Mouse (Mus musculus): ENCODE data around the gene Rab23. TPM values are rescaled to one million over a fixed set of nuclear protein-coding genes. Genes with fewer than 3 reads are reported as not detected.

The Rab23 gene
- polyA plus RNA-seq (2015; fragmentation: Nextera tagmentation; extraction: Ambion mirVana) = 31.3 and 34.8 TPM in 2 replicates

DNA sequence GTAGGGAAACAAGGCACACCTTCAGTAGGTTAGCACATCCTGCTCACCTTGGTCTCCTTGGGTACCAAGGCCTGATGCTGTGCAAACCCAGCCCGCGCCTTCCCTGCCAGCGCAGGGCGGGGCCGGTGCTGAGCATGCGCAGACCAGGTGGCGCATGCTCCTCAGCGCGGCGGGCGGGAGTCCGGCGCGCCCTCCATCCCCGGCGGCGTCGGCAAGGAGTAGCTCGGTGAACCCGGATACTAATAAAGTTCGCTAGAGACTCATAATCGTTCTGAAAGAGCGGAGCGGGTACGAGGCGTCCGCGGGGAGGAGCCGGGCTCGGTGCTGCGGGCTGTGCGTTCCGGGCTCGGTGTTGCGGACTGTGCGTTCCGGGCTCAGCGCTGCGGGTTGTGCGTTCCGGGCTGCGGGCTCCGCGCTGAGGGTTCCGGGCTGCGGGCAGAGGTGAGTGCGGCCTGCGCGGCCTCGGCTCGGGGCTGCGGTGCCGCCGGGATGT is at the start of gene Rab23:
Gene Rab23 (plus strand): TSS at position 155 of the 493 bp plus-strand sequence.
- H3K4me3 ChIP-seq = peak within 1 kb of the TSS; percentile 73
- H3K4me2 ChIP-seq = peak within 1 kb of the TSS; percentile 55
- H3K9me3 ChIP-seq = no peaks in the 10 kb centered on the region
- peak within 1 kb of the TSS; percentile 92 for H3K27ac ChIP-seq
- H3K27me3 ChIP-seq (replicated peaks) = no peaks in the 10 kb centered on the region
- H3K36me3 ChIP-seq (replicated peaks) = peaks cover 7% of the 10 kb centered on the region; the same call in 1 of the 2 replicates
- peak; percentile 98 for ATAC-seq (replicated peaks)
- peaks cover 20% of the 10 kb centered on the region for H3K4me1 ChIP-seq
- under 1% methylated on average over 54 of the region's 54 CpGs for WGBS
- H3K9ac ChIP-seq = peak within 1 kb of the TSS; percentile 82

DNA sequence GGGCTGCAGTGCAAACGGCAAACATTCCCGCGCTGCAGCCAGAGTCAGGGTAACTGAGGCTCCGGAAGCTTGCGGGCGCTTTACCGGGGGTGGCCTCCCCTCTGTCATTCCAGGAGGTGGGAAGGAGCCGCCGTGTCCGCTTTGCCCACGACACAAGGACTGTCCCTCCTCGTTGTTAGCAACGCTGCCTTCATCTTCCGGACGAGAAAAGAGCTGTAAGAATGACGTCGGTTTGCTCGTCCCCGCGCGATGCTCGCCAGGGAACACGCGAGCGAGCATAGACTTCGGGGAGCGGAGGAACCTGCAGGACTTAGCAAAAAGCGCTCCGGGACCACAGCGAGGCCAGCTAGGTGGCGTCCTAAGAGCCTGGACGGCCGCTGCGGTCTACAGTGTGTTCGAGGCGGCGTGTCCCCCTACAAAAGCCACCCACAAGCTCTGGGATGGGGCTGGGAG is 49.5 kb upstream of the Rab23 start:
- peak; percentile 83 for ATAC-seq (replicated peaks)
- H3K4me3 ChIP-seq = peak overlapping the region; percentile 84
- peaks cover 11% of the 10 kb centered on the region for H3K4me1 ChIP-seq
- H3K9ac ChIP-seq = peak overlapping the region; percentile 84
- no peaks in the 10 kb centered on the region for H3K9me3 ChIP-seq
- H3K36me3 ChIP-seq (replicated peaks) = peaks cover 3% of the 10 kb centered on the region; the same call in 1 of the 2 replicates
- peak overlapping the region; percentile 96 for H3K27ac ChIP-seq
- peak overlapping the region; percentile 77 for H3K4me2 ChIP-seq
- H3K27me3 ChIP-seq (replicated peaks) = no peaks in the 10 kb centered on the region
- under 1% methylated on average over 37 of the region's 37 CpGs for WGBS

DNA sequence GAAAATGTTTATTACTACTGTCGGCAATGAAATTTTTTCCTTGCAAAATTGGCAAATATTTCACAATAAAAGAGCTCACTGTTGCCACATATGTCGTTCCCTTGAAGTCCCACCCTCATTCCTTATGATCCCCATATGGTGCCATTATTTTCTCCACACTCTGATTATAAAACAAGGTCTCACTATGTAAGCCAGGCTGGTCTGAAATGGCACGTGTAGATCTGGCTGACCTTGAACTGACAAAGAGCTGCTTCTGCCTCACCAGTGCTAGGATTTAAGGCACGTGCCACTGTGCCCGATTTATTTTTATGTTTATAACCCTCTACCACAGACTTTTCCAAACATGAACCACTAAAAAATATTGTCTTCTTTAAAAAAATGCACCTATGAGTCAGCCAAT is 48.2 kb upstream of the Rab23 start:
- Histone ChIP-seq H3K4me2 (no peak overlapping the region), H3K9me3 (no peaks in the 10 kb centered on the region), H3K4me1 (peaks cover 11% of the 10 kb centered on the region), H3K4me3 (no peak overlapping the region), H3K27ac (no peak overlapping the region), H3K36me3 (replicated peaks) (peaks cover 2% of the 10 kb centered on the region; the same call in 1 of the 2 replicates), H3K9ac (no peak overlapping the region), H3K27me3 (replicated peaks) (no peaks in the 10 kb centered on the region)
- ATAC-seq (replicated peaks) = no peak
- whole genome bisulfite sequencing = 74% methylated on average over 5 of the region's 5 CpGs

DNA sequence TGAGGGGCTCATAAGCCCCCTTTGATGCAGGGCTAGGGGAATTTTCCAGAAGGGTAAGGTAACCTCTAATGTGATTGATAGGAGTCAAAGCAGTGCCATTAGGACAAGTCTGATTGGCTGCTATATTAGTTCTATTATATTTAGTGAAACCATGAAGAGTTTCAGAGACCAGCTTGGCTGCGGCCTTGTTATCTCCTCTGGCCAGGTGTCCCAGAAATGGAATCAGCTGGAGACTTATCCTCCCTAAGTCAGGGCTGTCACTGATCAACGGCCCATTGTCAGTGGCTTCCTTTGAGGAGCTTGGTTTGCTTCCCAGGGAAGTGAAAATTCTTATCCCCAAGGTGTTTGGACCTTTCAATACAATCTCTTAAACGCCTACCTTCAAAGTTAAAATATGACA is 47.6 kb upstream of the Rab23 start:
- Histone ChIP-seq H3K9ac (no peak overlapping the region), H3K4me2 (no peak overlapping the region), H3K36me3 (replicated peaks) (no peaks in the 10 kb centered on the region), H3K4me1 (peaks cover 11% of the 10 kb centered on the region), H3K27ac (no peak overlapping the region), H3K4me3 (no peak overlapping the region), H3K9me3 (no peaks in the 10 kb centered on the region), H3K27me3 (replicated peaks) (no peaks in the 10 kb centered on the region)
- 71% methylated on average over 3 of the region's 3 CpGs for WGBS
- ATAC-seq (replicated peaks) = no peak

DNA sequence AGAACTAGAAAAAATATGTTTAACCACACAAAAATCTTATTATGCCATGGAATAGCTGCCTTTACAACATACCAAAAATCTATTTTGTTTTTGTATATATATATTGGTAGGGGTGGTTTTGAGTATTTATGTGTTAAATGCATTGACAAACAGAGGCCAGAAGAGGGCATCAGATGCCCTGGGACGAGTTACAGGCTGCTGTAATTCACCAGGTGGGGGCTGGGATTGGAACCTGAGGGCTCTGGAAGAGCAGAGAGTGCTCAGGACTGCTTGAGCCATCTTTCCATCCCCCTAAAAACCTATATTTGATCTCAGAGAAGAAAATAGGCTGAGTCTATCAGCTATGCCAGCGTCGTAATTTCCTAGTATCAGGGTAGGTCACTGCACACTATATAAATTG is 47.2 kb upstream of the Rab23 start:
- no peak overlapping the region for H3K4me3 ChIP-seq
- ATAC-seq (replicated peaks) = no peak
- no peak overlapping the region for H3K9ac ChIP-seq
- no peak overlapping the region for H3K4me2 ChIP-seq
- H3K27me3 ChIP-seq (replicated peaks) = no peaks in the 10 kb centered on the region
- no peak overlapping the region for H3K27ac ChIP-seq
- WGBS = 22% methylated on average over 3 of the region's 3 CpGs
- no peaks in the 10 kb centered on the region for H3K36me3 ChIP-seq (replicated peaks)
- H3K4me1 ChIP-seq = peaks cover 11% of the 10 kb centered on the region
- H3K9me3 ChIP-seq = no peaks in the 10 kb centered on the region

DNA sequence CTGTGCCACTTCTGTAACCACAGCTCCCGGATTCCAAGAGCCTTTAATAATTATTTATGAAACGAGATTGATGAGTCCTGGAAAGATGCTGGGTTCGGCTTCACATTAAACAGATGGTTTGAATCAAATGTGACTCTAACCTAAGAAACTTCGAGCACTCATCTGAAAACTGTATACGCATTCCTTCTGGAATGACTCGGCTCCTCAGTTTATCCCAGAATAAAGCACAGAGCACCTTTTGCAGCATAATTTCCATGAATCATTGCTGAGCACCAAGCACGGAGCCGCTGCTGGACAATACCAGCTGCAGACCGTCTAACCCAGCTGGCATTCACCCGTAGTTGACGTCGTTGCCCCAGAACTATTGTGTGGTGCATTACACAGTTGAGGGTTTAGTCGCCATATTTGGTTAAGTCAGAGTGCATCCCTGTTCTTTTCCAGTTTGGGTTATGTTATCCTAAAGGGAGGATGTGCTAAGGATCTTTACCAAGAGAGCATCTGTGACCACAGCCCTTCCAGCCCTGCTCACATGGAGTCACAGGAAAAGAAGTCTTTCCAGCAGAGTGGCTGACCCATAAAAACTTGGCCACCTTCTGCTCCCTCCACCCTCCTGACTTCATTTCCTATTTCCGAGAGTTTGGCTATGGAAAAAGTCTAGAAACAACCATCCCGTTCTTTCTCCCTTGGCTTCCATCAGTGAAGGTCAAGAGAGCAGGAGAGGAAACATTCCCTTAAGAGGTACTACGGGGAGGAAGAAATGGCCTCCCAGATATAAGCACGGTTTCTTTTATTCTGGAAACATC is 46.3 kb upstream of the Rab23 start:
- Histone ChIP-seq H3K9me3 (no peaks in the 10 kb centered on the region), H3K4me2 (no peak overlapping the region), H3K4me1 (peaks cover 11% of the 10 kb centered on the region), H3K27ac (no peak overlapping the region), H3K4me3 (no peak overlapping the region), H3K36me3 (replicated peaks) (no peaks in the 10 kb centered on the region), H3K9ac (no peak overlapping the region), H3K27me3 (replicated peaks) (no peaks in the 10 kb centered on the region)
- no peak for ATAC-seq (replicated peaks)
- WGBS = 84% methylated on average over 17 of the region's 17 CpGs

DNA sequence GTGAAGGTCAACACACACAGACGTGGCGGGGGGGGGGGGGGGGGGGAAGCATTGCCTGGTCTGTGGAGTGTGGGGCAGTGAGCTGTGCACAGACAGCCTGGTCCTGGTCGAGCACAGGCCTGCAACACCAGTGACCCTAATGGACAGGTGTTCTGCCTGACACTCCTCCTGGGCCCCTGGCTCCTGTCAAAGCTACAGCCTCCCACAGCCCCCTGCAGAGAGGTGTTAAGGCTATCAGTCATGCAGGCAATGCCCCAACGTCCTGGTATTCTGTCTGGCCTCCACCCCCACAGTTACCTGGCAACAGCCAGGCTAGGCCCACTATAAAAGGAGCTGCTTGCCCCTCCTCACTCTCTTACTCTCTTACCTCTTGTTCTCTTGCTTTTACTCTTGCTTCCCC is 39.3 kb upstream of the Rab23 start:
- no peaks in the 10 kb centered on the region for H3K27me3 ChIP-seq (replicated peaks)
- H3K4me1 ChIP-seq = no peaks in the 10 kb centered on the region
- H3K9me3 ChIP-seq = no peaks in the 10 kb centered on the region
- H3K9ac ChIP-seq = no peak overlapping the region
- no peak overlapping the region for H3K4me3 ChIP-seq
- no peaks in the 10 kb centered on the region for H3K36me3 ChIP-seq (replicated peaks)
- H3K4me2 ChIP-seq = no peak overlapping the region
- WGBS = 34% methylated on average over 3 of the region's 4 CpGs
- ATAC-seq (replicated peaks) = no peak
- no peak overlapping the region for H3K27ac ChIP-seq

DNA sequence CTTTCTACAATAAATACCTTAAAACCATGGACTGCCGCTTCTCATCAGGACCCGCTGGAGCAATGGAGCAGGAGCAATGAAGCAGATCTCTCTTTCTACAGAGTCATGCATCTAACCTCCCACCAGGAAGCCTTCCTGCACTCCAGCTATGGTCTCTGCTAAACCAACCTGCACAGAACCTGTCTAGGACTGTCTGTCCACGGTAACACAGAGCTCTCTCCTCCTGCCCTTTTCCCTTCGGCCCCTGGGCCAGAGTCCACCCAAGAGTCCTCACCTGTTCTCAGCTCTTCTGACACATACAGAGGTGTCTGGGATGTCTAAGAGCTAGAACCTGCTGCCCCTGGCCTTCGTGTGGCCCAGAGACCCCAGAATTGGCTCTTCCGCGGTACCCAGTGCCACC is 38.8 kb upstream of the Rab23 start:
- H3K4me3 ChIP-seq = no peak overlapping the region
- H3K4me1 ChIP-seq = no peaks in the 10 kb centered on the region
- H3K9me3 ChIP-seq = no peaks in the 10 kb centered on the region
- ATAC-seq (replicated peaks) = no peak
- no peak overlapping the region for H3K4me2 ChIP-seq
- no peak overlapping the region for H3K9ac ChIP-seq
- no peaks in the 10 kb centered on the region for H3K27me3 ChIP-seq (replicated peaks)
- no peak overlapping the region for H3K27ac ChIP-seq
- 93% methylated on average over 7 of the region's 7 CpGs for WGBS
- no peaks in the 10 kb centered on the region for H3K36me3 ChIP-seq (replicated peaks)

DNA sequence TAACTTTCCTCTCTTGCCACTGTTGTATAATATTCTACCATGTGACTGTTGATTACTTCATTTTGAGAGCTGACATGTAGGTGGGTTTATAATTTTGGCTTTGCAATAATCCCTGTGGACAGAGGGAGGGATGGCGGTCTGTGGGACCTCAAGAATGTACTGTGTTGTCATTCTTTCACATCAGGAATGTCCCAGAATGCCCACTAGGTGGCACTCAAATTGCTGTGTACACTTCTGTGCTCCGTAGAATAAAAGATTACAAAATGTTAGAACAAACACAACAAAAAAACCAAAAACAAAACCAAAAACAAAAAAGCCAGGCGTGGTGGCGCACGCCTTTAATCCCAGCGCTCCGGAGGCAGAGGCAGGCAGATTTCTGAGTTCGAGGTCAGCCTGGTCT is 35.2 kb upstream of the Rab23 start:
- ATAC-seq (replicated peaks) = no peak
- Histone ChIP-seq H3K4me1 (no peaks in the 10 kb centered on the region), H3K27ac (no peak overlapping the region)

DNA sequence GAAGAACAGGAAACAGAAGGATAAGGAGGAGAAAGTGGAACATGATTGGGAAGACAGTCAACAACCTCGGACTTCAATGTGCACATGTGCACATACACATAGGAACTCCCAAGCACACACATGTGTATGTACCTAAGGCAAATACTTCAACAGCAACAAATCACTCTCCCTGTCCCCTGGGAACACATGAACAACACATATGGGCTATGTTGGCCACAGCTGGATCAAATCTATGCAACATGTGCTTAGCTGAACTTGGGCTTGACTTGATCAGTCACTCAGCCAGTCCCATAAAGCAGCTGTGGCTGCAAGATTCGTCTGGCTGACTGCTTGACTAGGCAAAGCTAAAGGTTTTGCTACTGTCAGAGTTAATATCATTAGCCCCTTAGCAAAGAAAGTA is 30.9 kb upstream of the Rab23 start:
- no peaks in the 10 kb centered on the region for H3K4me1 ChIP-seq
- no peaks in the 10 kb centered on the region for H3K36me3 ChIP-seq (replicated peaks)
- no peak overlapping the region for H3K27ac ChIP-seq
- H3K27me3 ChIP-seq (replicated peaks) = no peaks in the 10 kb centered on the region
- H3K9ac ChIP-seq = no peak overlapping the region
- no peak for ATAC-seq (replicated peaks)
- H3K9me3 ChIP-seq = no peaks in the 10 kb centered on the region
- 75% methylated on average over 2 of the region's 2 CpGs for WGBS
- no peak overlapping the region for H3K4me2 ChIP-seq
- H3K4me3 ChIP-seq = no peak overlapping the region

More for the DNA sequence above, 35.2 kb upstream of the Rab23 start:
- Histone ChIP-seq H3K9ac (no peak overlapping the region), H3K9me3 (no peaks in the 10 kb centered on the region), H3K27me3 (replicated peaks) (no peaks in the 10 kb centered on the region), H3K4me3 (no peak overlapping the region), H3K36me3 (replicated peaks) (no peaks in the 10 kb centered on the region), H3K4me2 (no peak overlapping the region)
- WGBS = 71% methylated on average over 8 of the region's 8 CpGs

DNA sequence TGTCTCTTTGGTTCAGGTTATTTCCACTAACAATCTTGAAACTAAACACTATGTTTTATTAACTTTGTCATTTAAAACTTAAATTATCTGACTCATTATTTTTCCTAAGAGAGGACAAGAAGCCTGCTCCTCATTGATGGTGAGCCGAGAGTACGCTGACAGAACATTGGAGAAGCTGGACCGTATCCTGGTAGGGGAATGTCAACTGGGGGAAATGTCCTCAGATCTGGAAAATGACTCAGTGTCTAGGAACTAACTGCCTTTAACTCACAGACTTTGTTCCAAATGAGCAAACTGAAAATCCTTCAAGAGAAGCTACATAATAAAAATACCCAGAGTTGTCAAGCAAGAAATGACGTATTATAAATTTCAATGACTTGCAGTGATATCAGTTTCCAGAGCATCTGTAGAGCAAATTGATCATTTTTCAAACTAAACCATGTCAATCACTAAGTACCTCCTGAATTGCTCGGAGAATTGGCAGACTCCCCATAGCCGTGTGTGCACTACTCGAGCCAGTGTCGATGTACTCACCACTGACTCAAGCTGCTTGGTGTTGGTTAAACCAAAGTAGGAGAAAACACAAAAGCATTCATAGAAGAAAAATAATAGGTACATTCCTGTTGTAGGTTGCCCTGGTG is 30.1 kb upstream of the Rab23 start:
- Histone ChIP-seq H3K36me3 (replicated peaks) (no peaks in the 10 kb centered on the region), H3K9me3 (no peaks in the 10 kb centered on the region), H3K4me3 (no peak overlapping the region), H3K9ac (no peak overlapping the region), H3K27ac (no peak overlapping the region), H3K27me3 (replicated peaks) (no peaks in the 10 kb centered on the region), H3K4me1 (no peaks in the 10 kb centered on the region), H3K4me2 (no peak overlapping the region)
- ATAC-seq (replicated peaks) = no peak
- WGBS = 89% methylated on average over 8 of the region's 8 CpGs

DNA sequence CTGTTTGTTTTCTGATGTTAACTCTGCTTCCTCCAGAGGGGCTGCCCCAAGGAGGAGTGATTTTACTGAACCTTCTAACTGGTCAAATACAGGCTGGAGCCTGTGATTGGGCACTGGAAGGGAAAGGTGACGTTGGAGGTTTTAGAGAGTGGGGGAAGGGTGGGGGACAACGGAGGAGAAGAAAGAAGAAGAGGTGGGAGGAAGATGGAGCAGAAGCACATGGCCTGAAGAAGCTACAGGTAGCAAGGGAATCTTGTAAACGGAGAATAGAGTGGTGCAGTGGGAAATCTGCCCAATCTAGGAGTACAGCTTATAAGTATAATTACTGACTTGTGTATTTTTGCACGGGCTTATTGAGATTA is 29.6 kb upstream of the Rab23 start:
- Histone ChIP-seq H3K9me3 (no peaks in the 10 kb centered on the region), H3K4me3 (no peak overlapping the region), H3K4me2 (no peak overlapping the region), H3K9ac (no peak overlapping the region), H3K27ac (no peak overlapping the region), H3K36me3 (replicated peaks) (no peaks in the 10 kb centered on the region), H3K4me1 (no peaks in the 10 kb centered on the region), H3K27me3 (replicated peaks) (no peaks in the 10 kb centered on the region)
- 54% methylated on average over 4 of the region's 4 CpGs for WGBS
- no peak for ATAC-seq (replicated peaks)

Data from midbrain, embryonic 15.5 days (tissue).